Mouse (Mus musculus) myocyte (in vitro differentiated cells): Measurements from ENCODE around the gene Rrn3.

Experiments used
- CEBPB ChIP-seq: IDR thresholded peaks from 2 replicates; pipeline ENCODE4 v1.6.1; 2011; ENCODE audit warnings: mild to moderate bottlenecking, moderate library complexity; ENCODE audit not compliant: poor library complexity, insufficient read depth, severe bottlenecking
- E2F4 ChIP-seq: IDR thresholded peaks from one replicate; pipeline ENCODE4 v1.6.1; 2011; ENCODE audit warnings: mild to moderate bottlenecking, control low read depth, moderate library complexity; ENCODE audit not compliant: insufficient read depth
- MAX ChIP-seq: IDR thresholded peaks from one replicate; pipeline ENCODE4 v1.6.1; 2011; ENCODE audit warnings: low read depth, mild to moderate bottlenecking, control low read depth
- MYOG ChIP-seq, 3 experiments: IDR thresholded peaks; one replicate each; pipeline ENCODE4 v1.6.1; 2011; ENCODE audit warnings: control low read depth in 2 of 3, low read depth in 2 of 3, mild to moderate bottlenecking in 2 of 3; ENCODE audit not compliant: insufficient read length in 2 of 3, control insufficient read depth in 1 of 3, insufficient read depth in 1 of 3
- POLR2A ChIP-seq: IDR thresholded peaks from one replicate; pipeline ENCODE4 v1.6.1; 2011; ENCODE audit warnings: low read depth, mild to moderate bottlenecking, control low read depth, moderate library complexity; ENCODE audit not compliant: insufficient read length
- REST ChIP-seq: IDR thresholded peaks from one replicate; pipeline ENCODE4 v1.6.1; 2011; ENCODE audit warnings: mild to moderate bottlenecking, control low read depth, moderate library complexity; ENCODE audit not compliant: insufficient read depth, insufficient read length
- TCF12 ChIP-seq: IDR thresholded peaks from one replicate; pipeline ENCODE4 v1.6.1; 2011; ENCODE audit warnings: mild to moderate bottlenecking, control low read depth; ENCODE audit not compliant: poor library complexity, insufficient read depth, severe bottlenecking
- USF1 ChIP-seq: IDR thresholded peaks from one replicate; pipeline ENCODE4 v1.6.1; 2011; ENCODE audit warnings: low read depth, mild to moderate bottlenecking, control low read depth, moderate library complexity

GRCm38 (mm10) chr16:13851446-13851845 is 70.9 kb downstream of the Rrn3 start:
- TF ChIP-seq MAX (no peak), TCF12 (no peak), POLR2A (no peak), E2F4 (no peak), CEBPB (no peak), MYOG (IDR thresholded peaks at IDR 0.05; ENCODE audit: control insufficient read depth in 1 of 3, insufficient read depth in 1 of 3, insufficient read length in 2 of 3, low read depth in 2 of 3) (no peak), USF1 (no peak), REST (no peak)
